Mouse (Mus musculus) heart, postnatal 0 days (tissue): ENCODE measurements around the gene Rps21.

Experiments used
- CTCF ChIP-seq: IDR thresholded peaks from 2 replicates; pipeline ENCODE4 v1.5.1; 2016; ENCODE audit warnings: antibody characterized with exemption, control low read depth, low read depth
- EP300 ChIP-seq: IDR thresholded peaks from 2 replicates; pipeline ENCODE4 v1.6.1; 2016; ENCODE audit warnings: antibody characterized with exemption, low read depth

- no peak for TF ChIP-seq CTCF
- TF ChIP-seq EP300 = no peak
These were observed 29.1 kb upstream of the Rps21 start for GRCm38 (mm10) chr2:180228060-180228458.
